Mouse (Mus musculus) CD4-positive helper T cell, adult 2 months (primary cell): ENCODE results near the gene Ttc8.

Source experiments
- DNase-seq: peaks from one replicate; pipeline ENCODE4 v3.0.0-alpha.2; 2012; ENCODE audit warnings: low read depth, missing footprints, low spot score

Ttc8 gene

DNA sequence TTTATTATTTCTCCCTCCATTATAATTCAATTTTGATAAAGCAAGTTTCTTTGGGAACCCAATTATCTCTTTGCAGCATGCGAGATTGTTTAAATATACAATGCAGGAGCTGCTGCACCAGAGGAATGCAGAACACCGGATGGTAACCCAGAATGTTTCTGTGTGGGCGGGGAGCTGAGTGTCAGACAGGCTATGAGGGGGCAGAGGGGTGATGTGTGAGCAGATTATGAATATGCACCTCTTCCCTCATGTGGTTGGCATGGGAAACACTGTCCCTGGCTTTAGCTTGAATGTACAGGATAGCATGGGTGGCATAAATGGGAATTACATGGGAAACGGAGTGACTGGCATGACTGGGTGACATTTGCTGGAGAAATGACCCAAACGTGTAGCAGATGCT lies 108.3 kb downstream of the Ttc8 start:
- DNase-seq: no peak

DNA sequence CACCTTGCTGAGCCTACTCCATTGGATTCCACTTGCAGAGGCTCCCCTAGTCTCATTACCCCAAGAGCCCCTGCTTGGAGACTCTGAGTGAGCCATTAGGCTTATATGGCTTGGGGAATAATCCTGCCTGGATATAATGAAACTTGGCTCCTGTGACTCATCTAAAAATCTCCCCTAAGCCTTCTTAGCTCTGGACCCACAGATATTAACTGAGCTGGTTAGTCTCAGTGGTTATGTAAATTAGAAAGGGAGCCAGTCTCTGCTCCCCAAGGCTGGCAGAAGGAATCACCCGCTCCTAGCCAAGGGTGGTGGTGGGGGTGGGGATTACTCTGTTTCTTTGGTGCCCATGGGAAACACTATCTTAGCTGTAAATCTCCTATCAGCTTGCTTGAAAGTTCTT lies 109.6 kb downstream of the Ttc8 start:
- no peak for DNase-seq
